Mouse (Mus musculus) ES-Bruce4 (cell line): ENCODE data around the gene Bcl2l10.

Experiments
- CTCF ChIP-seq: IDR thresholded peaks from one replicate; pipeline ENCODE4 v1.8.1; 2011; ENCODE audit warnings: low read depth, low read length
- POLR2A ChIP-seq: IDR thresholded peaks from one replicate; pipeline ENCODE4 v1.8.1; 2011; ENCODE audit warnings: low read length; ENCODE audit not compliant: insufficient read depth

DNA sequence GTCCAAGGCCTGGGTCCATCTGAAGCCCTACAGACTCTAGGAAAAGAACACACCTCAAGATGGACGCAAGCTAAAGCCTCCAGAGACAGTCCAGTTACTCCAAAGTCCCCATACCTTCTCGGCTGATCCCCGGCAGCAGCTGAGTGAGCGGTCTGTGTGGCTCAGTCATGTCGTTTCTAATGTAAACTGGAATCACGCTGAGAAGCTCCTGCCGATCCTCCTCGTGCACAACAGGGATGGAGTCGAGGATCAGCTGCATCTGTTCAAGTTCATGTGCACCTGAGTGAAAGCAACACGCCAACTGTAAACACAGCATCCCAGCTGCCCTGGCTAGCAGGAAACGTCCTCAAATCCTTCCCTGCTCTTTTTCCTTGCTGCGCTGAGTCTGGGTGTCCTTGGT lies 45.7 kb downstream of the Bcl2l10 start:
- TF ChIP-seq CTCF (no peak), POLR2A (no peak)
